ENCODE assay signal across 9 mouse cellular contexts in the genomic region with DNA sequence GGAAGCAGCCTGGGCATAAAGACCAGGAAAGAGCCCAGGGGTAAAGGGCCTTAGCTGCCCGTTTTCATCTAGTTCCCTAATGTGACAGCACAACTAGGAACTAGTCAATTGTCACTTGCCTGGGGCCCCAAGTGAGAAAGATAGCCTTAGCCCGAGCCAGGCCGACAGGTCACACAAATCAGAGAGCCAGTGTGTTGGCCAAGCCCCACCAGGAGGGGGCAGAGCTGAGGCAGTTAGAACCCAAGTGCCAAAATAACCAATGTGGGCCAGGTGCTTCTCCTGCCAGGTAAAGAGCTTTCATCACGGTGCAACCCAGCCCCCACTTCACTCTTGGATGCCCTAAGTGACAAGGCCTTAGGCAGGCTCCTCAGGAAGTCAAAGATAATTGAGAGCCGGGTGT.
A peak's percentile ranks its signal among the peaks of the same experiment; 100 is the strongest.
DNase-seq lines count a peak whose midpoint lies in the region; ATAC-seq and TF ChIP-seq lines count a peak whose summit lies in the region.
"Had no signal": no experiment of that assay in that cellular context is flagged by ENCODE, and none has a peak within 500 bp of the region (broad histone marks: within the 10 kb centered on the region; RNA-seq: fewer than 3 reads in every experiment).

No protein-coding gene starts in this region.

- no peak overlapping the region for H3K27ac ChIP-seq in lung, postnatal 0 days (ENCODE audit: low read length)
- H3K27ac ChIP-seq: lung, embryonic 15.5 days had no signal

- peak; percentile 31 for DNase-seq in embryo, embryonic 10 days (ENCODE audit: low spot score)
- DNase-seq in embryo, embryonic 11 days, result no peak
- DNase-seq in urinary bladder, postnatal 14 days (ENCODE audit: low spot score), result peak; percentile 34
- no peak for DNase-seq in urinary bladder, postnatal 4 days (ENCODE audit: low spot score in 2 of 2)
- peak; percentile 17 for DNase-seq in lung, postnatal 0 days (ENCODE audit: low spot score)
- peak; percentile 35 for DNase-seq in urinary bladder, postnatal 25 days (ENCODE audit: low spot score)
- no peak for DNase-seq in right cerebral cortex, postnatal 10 days (ENCODE audit: low spot score in 2 of 2)
- DNase-seq in cerebellum, adult 11 months, result no peak

- H3K9me3 ChIP-seq in lung, postnatal 0 days (ENCODE audit: low read length), result no peaks in the 10 kb centered on the region
- H3K9me3 ChIP-seq: lung, embryonic 15.5 days had no signal

- ATAC-seq in lung, postnatal 0 days, result no peak

- WGBS in lung, postnatal 0 days, result 42% methylated on average over 5 of the region's 5 CpGs

- no peaks in the 10 kb centered on the region for H3K27me3 ChIP-seq in lung, postnatal 0 days (replicated peaks; ENCODE audit: insufficient read depth, low read length)
- H3K27me3 ChIP-seq: lung, embryonic 15.5 days had no signal

- no peak overlapping the region for H3K4me2 ChIP-seq in lung, postnatal 0 days (replicated peaks; ENCODE audit: low read depth, low read length)
- H3K4me2 ChIP-seq: lung, embryonic 15.5 days had no signal

- H3K4me1 ChIP-seq in lung, postnatal 0 days (ENCODE audit: insufficient read depth, low read depth, low read length), result no peaks in the 10 kb centered on the region

- H3K36me3 ChIP-seq in lung, postnatal 0 days (ENCODE audit: insufficient read depth, low read length), result no peaks in the 10 kb centered on the region
- H3K36me3 ChIP-seq: lung, embryonic 15.5 days had no signal

- TF ChIP-seq CTCF in lung, postnatal 0 days (IDR thresholded peaks at IDR 0.05), result peak; percentile 65

- H3K4me3 ChIP-seq in lung, postnatal 0 days (ENCODE audit: low read depth, low read length), result no peak overlapping the region
- H3K4me3 ChIP-seq: lung, embryonic 15.5 days had no signal

- no peak overlapping the region for H3K9ac ChIP-seq in lung, postnatal 0 days (replicated peaks; ENCODE audit: low read depth)
- H3K9ac ChIP-seq: lung, embryonic 15.5 days had no signal

- no peak for TF ChIP-seq EP300 in lung, postnatal 0 days (IDR thresholded peaks at IDR 0.05)

Comparison
In these comparisons a context has a peak if more than half of its experiments do, and no peak if none do; other contexts are left out.
1. DNase-seq: peak in embryo, embryonic 10 days (single experiment), urinary bladder, postnatal 14 days (single experiment), lung, postnatal 0 days (single experiment) and urinary bladder, postnatal 25 days (single experiment); none in embryo, embryonic 11 days (single experiment), urinary bladder, postnatal 4 days (0 of 2), right cerebral cortex, postnatal 10 days (0 of 2) and cerebellum, adult 11 months (single experiment).